Mouse (Mus musculus): ENCODE data around the gene 2010300C02Rik. TPM values are rescaled to one million over a fixed set of nuclear protein-coding genes. Genes with fewer than 3 reads are reported as not detected.

2010300C02Rik gene
- polyA plus RNA-seq, 1 experiment from 2014 or later, result 2.6 TPM

DNA sequence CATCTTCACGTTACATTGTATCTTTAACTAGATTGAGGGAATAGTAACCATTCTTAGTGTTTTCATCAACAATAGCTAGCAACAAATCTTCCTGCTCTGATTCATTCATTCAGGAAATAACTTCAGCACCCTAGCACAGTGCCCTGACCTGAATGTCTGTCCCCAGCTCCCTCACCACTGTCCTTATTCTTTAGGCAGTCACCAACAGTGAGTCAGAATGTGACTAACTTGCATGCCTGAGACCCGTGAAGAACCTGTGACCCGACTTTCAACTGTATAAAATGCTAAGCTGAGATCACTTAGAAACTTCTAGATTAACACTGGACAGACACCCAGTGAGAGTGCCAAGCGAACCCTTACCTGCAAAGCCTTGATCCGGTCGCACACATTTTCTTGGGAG, 88.4 kb downstream of the 2010300C02Rik start:
- Histone ChIP-seq H3K4me3 (no peak overlapping the region), H3K9ac (no peak overlapping the region), H3K4me2 (replicated peaks) (no peak overlapping the region), H3K9me3 (replicated peaks) (no peaks in the 10 kb centered on the region), H3K4me1 (no peaks in the 10 kb centered on the region), H3K27me3 (no peaks in the 10 kb centered on the region), H3K27ac (no peak overlapping the region), H3K36me3 (no peaks in the 10 kb centered on the region)
- ATAC-seq (ENCODE audit: low FRiP score), result no peak
- WGBS, result 89% methylated on average over 6 of the region's 6 CpGs

- ATAC-seq (ENCODE audit: low FRiP score), result no peak
- Histone ChIP-seq H3K4me3 (no peak overlapping the region), H3K4me1 (no peaks in the 10 kb centered on the region), H3K27ac (no peak overlapping the region), H3K4me2 (replicated peaks) (no peak overlapping the region), H3K9me3 (replicated peaks) (no peaks in the 10 kb centered on the region), H3K36me3 (no peaks in the 10 kb centered on the region), H3K9ac (no peak overlapping the region), H3K27me3 (no peaks in the 10 kb centered on the region)
- 86% methylated on average over 10 of the region's 10 CpGs for WGBS
Measured at GRCm38 (mm10) chr1:37630412-37631210, 89.3 kb downstream of the 2010300C02Rik start.

DNA sequence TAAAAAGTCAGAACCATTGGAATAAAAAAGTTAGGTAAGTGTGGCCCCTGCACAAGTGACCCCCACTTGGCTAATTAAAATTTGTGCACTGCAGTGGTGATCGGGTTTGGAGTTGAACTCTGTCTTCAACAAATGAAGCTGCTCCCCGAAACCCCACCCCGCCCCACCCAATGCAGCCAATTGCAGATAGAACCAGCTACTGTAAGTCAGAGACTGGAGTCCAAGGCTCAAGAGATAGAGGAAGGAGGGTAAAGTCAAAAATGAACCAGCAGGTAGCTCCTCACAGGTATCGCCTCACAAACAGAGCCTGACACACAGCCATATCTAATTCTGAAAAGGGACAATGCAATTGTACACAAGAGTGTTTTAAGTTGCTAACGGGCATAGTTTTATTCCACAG, 90.0 kb downstream of the 2010300C02Rik start:
- Histone ChIP-seq H3K27me3 (no peaks in the 10 kb centered on the region), H3K4me1 (no peaks in the 10 kb centered on the region), H3K27ac (no peak overlapping the region), H3K4me3 (no peak overlapping the region), H3K9ac (no peak overlapping the region), H3K36me3 (no peaks in the 10 kb centered on the region), H3K4me2 (replicated peaks) (no peak overlapping the region), H3K9me3 (replicated peaks) (no peaks in the 10 kb centered on the region)
- WGBS, result 94% methylated on average over 5 of the region's 5 CpGs
- ATAC-seq (ENCODE audit: low FRiP score), result no peak

- H3K36me3 ChIP-seq, result no peaks in the 10 kb centered on the region
- no peaks in the 10 kb centered on the region for H3K27me3 ChIP-seq
- H3K4me3 ChIP-seq, result no peak overlapping the region
- ATAC-seq (ENCODE audit: low FRiP score), result no peak
- H3K4me1 ChIP-seq, result no peaks in the 10 kb centered on the region
- 68% methylated on average over 6 of the region's 6 CpGs for WGBS
- H3K9ac ChIP-seq, result no peak overlapping the region
- no peak overlapping the region for H3K4me2 ChIP-seq (replicated peaks)
- H3K9me3 ChIP-seq (replicated peaks), result no peaks in the 10 kb centered on the region
- no peak overlapping the region for H3K27ac ChIP-seq
Measured at GRCm38 (mm10) chr1:37628749-37629148, 91.1 kb downstream of the 2010300C02Rik start.

GRCm38 (mm10) chr1:37624185-37624584, 95.7 kb downstream of the 2010300C02Rik start:
- Histone ChIP-seq H3K9me3 (replicated peaks) (no peaks in the 10 kb centered on the region), H3K27ac (no peak overlapping the region), H3K36me3 (no peaks in the 10 kb centered on the region), H3K4me2 (replicated peaks) (no peak overlapping the region), H3K9ac (no peak overlapping the region), H3K4me3 (no peak overlapping the region), H3K27me3 (no peaks in the 10 kb centered on the region), H3K4me1 (no peaks in the 10 kb centered on the region)
- ATAC-seq (ENCODE audit: low FRiP score), result no peak
- WGBS, result 83% methylated on average over 17 of the region's 17 CpGs

GRCm38 (mm10) chr1:37622049-37622448, 97.8 kb downstream of the 2010300C02Rik start:
- Histone ChIP-seq H3K27me3 (no peaks in the 10 kb centered on the region), H3K9me3 (replicated peaks) (no peaks in the 10 kb centered on the region), H3K9ac (no peak overlapping the region), H3K4me2 (replicated peaks) (no peak overlapping the region), H3K36me3 (no peaks in the 10 kb centered on the region), H3K4me3 (no peak overlapping the region), H3K4me1 (no peaks in the 10 kb centered on the region), H3K27ac (no peak overlapping the region)
- ATAC-seq (ENCODE audit: low FRiP score), result no peak
- 82% methylated on average over 6 of the region's 6 CpGs for WGBS

- peaks cover 7% of the 10 kb centered on the region for H3K4me1 ChIP-seq
- ATAC-seq (ENCODE audit: low FRiP score), result no peak
- H3K27me3 ChIP-seq, result no peaks in the 10 kb centered on the region
- no peak overlapping the region for H3K4me2 ChIP-seq (replicated peaks)
- no peak overlapping the region for H3K27ac ChIP-seq
- no peak overlapping the region for H3K9ac ChIP-seq
- no peaks in the 10 kb centered on the region for H3K36me3 ChIP-seq
- no peak overlapping the region for H3K4me3 ChIP-seq
- H3K9me3 ChIP-seq (replicated peaks), result no peaks in the 10 kb centered on the region
- 69% methylated on average over 1 of the region's 1 CpGs for WGBS
Measured at GRCm38 (mm10) chr1:37619542-37619941, 100.3 kb downstream of the 2010300C02Rik start.

DNA sequence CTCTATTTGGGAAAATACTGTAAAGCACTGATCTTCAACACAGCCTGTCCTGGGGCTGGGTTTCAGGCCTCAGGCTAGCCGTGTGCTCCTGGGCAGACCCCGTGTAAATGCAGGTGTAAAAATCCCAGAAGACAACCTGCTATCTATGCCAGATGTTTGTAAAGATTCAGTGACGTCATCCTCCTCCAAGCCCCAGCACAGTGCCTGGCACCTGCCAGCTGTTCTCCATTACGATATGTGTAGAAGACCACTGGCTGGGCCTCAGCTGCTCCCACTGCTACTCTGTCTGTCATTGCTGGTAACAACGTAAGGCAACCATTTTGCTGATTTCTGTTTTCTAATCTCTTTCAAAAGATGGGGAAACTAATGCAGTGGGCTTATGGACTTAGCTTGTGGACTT, 102.8 kb downstream of the 2010300C02Rik start:
- Histone ChIP-seq H3K9me3 (replicated peaks) (no peaks in the 10 kb centered on the region), H3K27ac (no peak overlapping the region), H3K9ac (no peak overlapping the region), H3K27me3 (no peaks in the 10 kb centered on the region), H3K4me1 (peaks cover 15% of the 10 kb centered on the region), H3K36me3 (no peaks in the 10 kb centered on the region), H3K4me2 (replicated peaks) (no peak overlapping the region), H3K4me3 (no peak overlapping the region)
- WGBS, result 82% methylated on average over 5 of the region's 5 CpGs
- ATAC-seq (ENCODE audit: low FRiP score), result no peak

DNA sequence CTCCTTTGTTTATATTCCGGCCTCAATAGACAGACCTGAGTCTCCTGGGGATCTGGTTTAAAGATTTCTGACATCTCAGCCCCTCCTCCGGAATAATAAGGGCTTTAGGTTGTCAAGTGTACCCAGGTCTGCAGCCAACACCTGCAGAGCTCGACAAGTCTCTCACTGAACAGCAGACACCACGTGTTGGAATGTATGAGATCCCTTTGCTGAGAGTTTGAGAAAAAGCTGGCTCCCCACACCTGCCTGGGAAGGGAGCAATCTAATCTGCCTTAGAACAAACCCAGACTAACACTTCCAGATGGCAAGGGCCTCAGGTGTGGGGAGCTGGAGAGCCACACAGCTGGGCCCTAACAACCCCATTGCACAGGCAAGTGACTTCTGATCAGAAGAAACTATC, 103.3 kb downstream of the 2010300C02Rik start:
- Histone ChIP-seq H3K4me2 (replicated peaks) (no peak overlapping the region), H3K4me3 (no peak overlapping the region), H3K9me3 (replicated peaks) (no peaks in the 10 kb centered on the region), H3K27ac (no peak overlapping the region), H3K4me1 (peaks cover 15% of the 10 kb centered on the region), H3K9ac (no peak overlapping the region), H3K27me3 (no peaks in the 10 kb centered on the region), H3K36me3 (no peaks in the 10 kb centered on the region)
- ATAC-seq (ENCODE audit: low FRiP score), result no peak
- 27% methylated on average over 4 of the region's 4 CpGs for WGBS

DNA sequence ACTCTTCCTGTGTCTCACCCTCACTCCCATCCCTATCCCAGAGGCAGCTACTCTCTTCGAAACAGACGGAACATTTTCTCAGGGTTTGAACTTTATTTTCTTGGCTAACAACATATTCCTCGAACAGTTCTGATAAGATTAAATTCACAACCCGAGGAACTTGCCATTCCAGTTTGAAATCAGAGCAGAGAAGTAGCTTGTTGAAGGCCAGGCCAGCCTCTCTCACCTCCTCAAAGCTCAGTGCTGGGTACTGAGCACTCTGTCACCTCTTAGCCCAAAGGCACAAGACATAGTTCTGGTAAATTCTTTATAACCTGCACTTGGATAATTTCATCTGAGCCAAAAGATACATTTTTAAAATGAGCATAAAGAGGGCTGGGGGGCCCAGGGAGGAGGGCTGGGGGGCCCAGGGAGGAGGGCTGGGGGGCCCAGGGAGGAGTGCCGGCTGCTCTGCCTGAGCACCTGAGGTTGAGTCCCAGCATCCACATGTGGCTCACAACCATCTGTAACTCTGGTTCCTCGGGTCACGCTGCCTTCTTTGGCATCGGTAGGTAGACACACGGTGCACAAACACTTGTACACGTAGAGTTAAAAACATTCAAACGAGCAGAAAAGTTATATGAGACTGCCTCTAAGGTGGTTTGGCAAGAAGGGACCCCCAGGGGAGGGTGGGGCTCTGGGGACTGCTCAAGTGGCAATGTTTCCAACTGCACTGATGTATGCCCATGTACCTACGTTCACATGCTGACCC, 104.4 kb downstream of the 2010300C02Rik start:
- Histone ChIP-seq H3K9ac (no peak overlapping the region), H3K9me3 (replicated peaks) (no peaks in the 10 kb centered on the region), H3K4me3 (no peak overlapping the region), H3K27me3 (no peaks in the 10 kb centered on the region), H3K4me2 (replicated peaks) (no peak overlapping the region), H3K4me1 (peaks cover 15% of the 10 kb centered on the region), H3K27ac (no peak overlapping the region), H3K36me3 (no peaks in the 10 kb centered on the region)
- ATAC-seq (ENCODE audit: low FRiP score), result no peak
- WGBS, result 84% methylated on average over 12 of the region's 12 CpGs

DNA sequence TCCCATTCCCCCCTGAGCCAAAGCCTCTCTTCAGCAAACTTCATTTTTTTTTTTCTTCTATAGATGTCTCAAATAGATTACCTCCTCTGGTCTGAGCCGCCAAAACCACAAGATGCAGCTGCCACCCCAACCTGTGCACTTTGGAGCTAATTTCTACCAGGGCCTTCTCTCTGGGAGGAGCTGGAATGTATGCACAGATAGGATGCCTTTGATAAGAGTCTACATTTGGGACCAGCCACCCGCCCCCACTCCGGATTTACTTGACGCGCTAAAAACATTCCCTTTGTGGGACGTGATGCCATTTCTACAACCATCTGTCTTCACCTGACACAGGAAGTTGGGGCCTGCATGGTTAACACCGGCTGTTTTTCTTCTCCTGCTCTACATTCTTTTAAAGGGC, 105.0 kb downstream of the 2010300C02Rik start:
- no peaks in the 10 kb centered on the region for H3K9me3 ChIP-seq (replicated peaks)
- H3K36me3 ChIP-seq, result no peaks in the 10 kb centered on the region
- H3K9ac ChIP-seq, result no peak overlapping the region
- H3K4me2 ChIP-seq (replicated peaks), result no peak overlapping the region
- 74% methylated on average over 7 of the region's 7 CpGs for WGBS
- H3K27ac ChIP-seq, result 0 out of 2 replicates have a peak overlapping the region, but pooled peaks have one; percentile 14
- H3K27me3 ChIP-seq, result no peaks in the 10 kb centered on the region
- no peak for ATAC-seq (ENCODE audit: low FRiP score)
- no peak overlapping the region for H3K4me3 ChIP-seq
- H3K4me1 ChIP-seq, result peaks cover 15% of the 10 kb centered on the region

- no peak overlapping the region for H3K4me2 ChIP-seq (replicated peaks)
- no peaks in the 10 kb centered on the region for H3K27me3 ChIP-seq
- H3K9ac ChIP-seq, result no peak overlapping the region
- no peaks in the 10 kb centered on the region for H3K9me3 ChIP-seq (replicated peaks)
- H3K4me3 ChIP-seq, result no peak overlapping the region
- H3K36me3 ChIP-seq, result no peaks in the 10 kb centered on the region
- peak overlapping the region; percentile 14; the same call in 1 of the 2 replicates for H3K27ac ChIP-seq
- H3K4me1 ChIP-seq, result peaks cover 15% of the 10 kb centered on the region
- 67% methylated on average over 15 of the region's 15 CpGs for WGBS
- no peak for ATAC-seq (ENCODE audit: low FRiP score)
Measured at GRCm38 (mm10) chr1:37614130-37614529, 105.8 kb downstream of the 2010300C02Rik start.
